Mouse (Mus musculus) ES-Bruce4 (cell line): ENCODE results near the gene Tmed9.

Source experiments
- CTCF ChIP-seq: IDR thresholded peaks from one replicate; pipeline ENCODE4 v1.8.1; 2011; ENCODE audit warnings: low read depth, low read length
- POLR2A ChIP-seq: IDR thresholded peaks from one replicate; pipeline ENCODE4 v1.8.1; 2011; ENCODE audit warnings: low read length; ENCODE audit not compliant: insufficient read depth

GRCm38 (mm10) chr13:55595375-55595774 is 21.8 kb downstream of the Tmed9 start:
- TF ChIP-seq POLR2A (no peak), CTCF (no peak)
